Mouse (Mus musculus) spleen, adult 10 weeks (tissue): ENCODE measurements around the gene Afdn. TPM values are rescaled to one million over a fixed set of nuclear protein-coding genes. Genes with fewer than 3 reads are reported as not detected.

Experiments used
- polyA plus RNA-seq: library from polyadenylated mRNA; stranded (reverse); fragments of 350-450 nt; fragmentation: Illumina TruSeq; extraction: RNeasy Lipid Tissue Mini Kit (QIAGEN cat#74804); gene quantifications from one replicate; pipeline ENCODE4 v1.2.3, GENCODE M21; 2015; ENCODE audit warnings: low replicate concordance; ENCODE audit not compliant: insufficient read depth

The Afdn gene
- 23.1 TPM for polyA plus RNA-seq

GRCm38 (mm10) chr17:13759853-13760627 is at the start of gene Afdn:
Afdn (plus strand) TSS chr17:13760539.

GRCm38 (mm10) chr17:13761179-13761913 is 1.0 kb downstream of the Afdn start, which contains the start of gene Tcte2:
Tcte2 (minus strand) TSS chr17:13761825.

GRCm38 (mm10) chr17:13948073-13948472 is 187.7 kb downstream of the Afdn start, which contains the start of gene Gm7168:
Gm7168 (plus strand) TSS chr17:13948373.

Other genes starting within 250 kb of the Afdn start
- 0.21 TPM for gene Tcte2, start 1.3 kb downstream of the Afdn start, polyA plus RNA-seq
- gene Gm7168, start 187.8 kb downstream of the Afdn start, polyA plus RNA-seq = not detected
- gene Gm7356, start 243.2 kb downstream of the Afdn start, polyA plus RNA-seq = not detected